ENCODE assay signal across 24 mouse cellular contexts in the genomic region with DNA sequence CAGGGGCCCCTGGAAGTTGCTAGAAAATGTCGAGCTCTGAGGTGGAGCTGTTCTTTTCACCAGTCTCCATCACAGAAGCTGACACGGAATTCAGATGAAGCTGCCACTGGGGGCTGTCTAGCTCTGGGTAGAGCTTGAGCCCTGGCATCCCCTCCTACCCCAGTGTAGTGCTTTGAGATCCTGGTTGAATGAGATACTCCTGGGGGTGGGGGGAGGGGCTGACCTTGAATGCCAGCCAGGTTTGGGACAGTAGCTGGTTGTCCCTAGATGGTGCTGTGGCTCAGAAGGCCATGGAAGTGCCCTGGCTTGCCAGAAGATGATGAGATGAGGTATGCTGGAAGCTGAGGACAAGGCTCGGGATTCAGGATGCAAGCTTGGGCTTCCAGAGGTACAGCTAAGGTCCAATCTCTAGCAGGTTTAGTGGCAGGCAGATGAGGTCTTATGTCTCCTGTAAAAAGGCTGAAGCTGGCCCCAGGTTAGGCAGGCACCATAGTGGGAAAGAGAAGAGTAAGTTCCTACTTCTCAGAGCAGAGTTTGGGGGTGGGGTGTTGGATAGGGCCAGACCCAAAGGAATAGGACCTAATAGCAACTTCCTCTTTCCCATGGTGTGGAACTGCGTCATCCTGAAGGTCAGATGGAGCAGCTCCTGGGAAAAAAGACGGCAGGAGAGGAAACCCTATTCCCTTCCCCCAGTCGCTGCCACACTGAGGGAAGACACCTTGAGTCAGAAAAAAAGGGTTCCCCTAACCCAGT. TPM values are rescaled to one million over a fixed set of nuclear protein-coding genes. Genes with fewer than 3 reads are reported as not detected.
DNase-seq lines count a peak whose midpoint lies in the region; ATAC-seq and TF ChIP-seq lines count a peak whose summit lies in the region.
"Had no signal": no experiment of that assay in that cellular context is flagged by ENCODE, and none has a peak within 500 bp of the region (broad histone marks: within the 10 kb centered on the region; RNA-seq: fewer than 3 reads in every experiment).

No protein-coding gene starts in this region.

- no peak overlapping the region for H3K4me2 ChIP-seq in forebrain, embryonic 16.5 days (ENCODE audit: low read length)
- no peak overlapping the region for H3K4me2 ChIP-seq in heart, embryonic 16.5 days (ENCODE audit: low read depth, low read length)
- no peak overlapping the region for H3K4me2 ChIP-seq in heart, embryonic 12.5 days
- no peak overlapping the region for H3K4me2 ChIP-seq in lung, postnatal 0 days (replicated peaks; ENCODE audit: low read depth, low read length)
- H3K4me2 ChIP-seq: hindbrain, embryonic 15.5 days; neural tube, embryonic 12.5 days had no signal

- no peaks in the 10 kb centered on the region for H3K9me3 ChIP-seq in forebrain, embryonic 10.5 days
- no peaks in the 10 kb centered on the region for H3K9me3 ChIP-seq in forebrain, embryonic 16.5 days (ENCODE audit: control insufficient read depth, low read length)
- H3K9me3 ChIP-seq in heart, embryonic 16.5 days (replicated peaks; ENCODE audit: control insufficient read depth, low read length) = no peaks in the 10 kb centered on the region
- H3K9me3 ChIP-seq in heart, embryonic 12.5 days (replicated peaks) = no peaks in the 10 kb centered on the region
- no peaks in the 10 kb centered on the region for H3K9me3 ChIP-seq in lung, postnatal 0 days (ENCODE audit: low read length)
- H3K9me3 ChIP-seq: hindbrain, embryonic 15.5 days; neural tube, embryonic 12.5 days had no signal

- no peak overlapping the region for H3K4me3 ChIP-seq in forebrain, embryonic 10.5 days
- H3K4me3 ChIP-seq in forebrain, embryonic 16.5 days (replicated peaks; ENCODE audit: low read length) = no peak overlapping the region
- H3K4me3 ChIP-seq in heart, embryonic 16.5 days (ENCODE audit: low read length) = no peak overlapping the region
- H3K4me3 ChIP-seq in heart, embryonic 12.5 days = no peak overlapping the region
- H3K4me3 ChIP-seq in lung, postnatal 0 days (ENCODE audit: low read depth, low read length) = no peak overlapping the region
- H3K4me3 ChIP-seq: hindbrain, embryonic 15.5 days; neural tube, embryonic 12.5 days had no signal

- H3K27me3 ChIP-seq in forebrain, embryonic 10.5 days (ENCODE audit: poor library complexity, severe bottlenecking) = no peaks in the 10 kb centered on the region
- H3K27me3 ChIP-seq in forebrain, embryonic 16.5 days (replicated peaks; ENCODE audit: control insufficient read depth, insufficient read depth, low read length) = no peaks in the 10 kb centered on the region
- H3K27me3 ChIP-seq in heart, embryonic 16.5 days (ENCODE audit: control insufficient read depth, insufficient read depth, low read length) = no peaks in the 10 kb centered on the region
- H3K27me3 ChIP-seq in heart, embryonic 12.5 days (replicated peaks) = no peaks in the 10 kb centered on the region
- H3K27me3 ChIP-seq in lung, postnatal 0 days (replicated peaks; ENCODE audit: insufficient read depth, low read length) = no peaks in the 10 kb centered on the region
- H3K27me3 ChIP-seq: CH12.LX; hindbrain, embryonic 15.5 days; neural tube, embryonic 12.5 days had no signal

- H3K36me3 ChIP-seq in forebrain, embryonic 10.5 days (replicated peaks) = peaks cover 7% of the 10 kb centered on the region
- H3K36me3 ChIP-seq in forebrain, embryonic 16.5 days (ENCODE audit: control insufficient read depth, insufficient read depth) = no peaks in the 10 kb centered on the region
- no peaks in the 10 kb centered on the region for H3K36me3 ChIP-seq in heart, embryonic 16.5 days (ENCODE audit: control insufficient read depth, insufficient read depth)
- peaks cover 9% of the 10 kb centered on the region for H3K36me3 ChIP-seq in heart, embryonic 12.5 days
- no peaks in the 10 kb centered on the region for H3K36me3 ChIP-seq in lung, postnatal 0 days (ENCODE audit: insufficient read depth, low read length)
- H3K36me3 ChIP-seq: hindbrain, embryonic 15.5 days had no signal

- no peak overlapping the region for H3K9ac ChIP-seq in forebrain, embryonic 16.5 days (replicated peaks; ENCODE audit: low read depth, low read length)
- no peak overlapping the region for H3K9ac ChIP-seq in heart, embryonic 16.5 days (ENCODE audit: low read length)
- H3K9ac ChIP-seq in heart, embryonic 12.5 days = no peak overlapping the region
- H3K9ac ChIP-seq in lung, postnatal 0 days (replicated peaks; ENCODE audit: low read depth) = no peak overlapping the region
- H3K9ac ChIP-seq: hindbrain, embryonic 15.5 days; neural tube, embryonic 12.5 days had no signal

- peak; percentile 27 for TF ChIP-seq CTCF in lung, postnatal 0 days (IDR thresholded peaks at IDR 0.05)

- ATAC-seq in forebrain, embryonic 16.5 days = no peak
- ATAC-seq in heart, embryonic 16.5 days (replicated peaks; ENCODE audit: extremely low read depth, insufficient read depth, low FRiP score) = no peak; the same call in 1 of the 2 replicates
- no peak for ATAC-seq in heart, embryonic 12.5 days (ENCODE audit: insufficient number of reproducible peaks, low FRiP score)
- ATAC-seq in lung, postnatal 0 days = no peak

- peak; percentile 11 for DNase-seq in forebrain, embryonic 10.5 days (ENCODE audit: extremely low spot score, low spot score)
- no peak for DNase-seq in lung, postnatal 0 days (ENCODE audit: low spot score)
- no peak for DNase-seq in lung, postnatal 36 days
- DNase-seq in heart, postnatal 10 days = peak; percentile 36 to 39
- no peak for DNase-seq in left cerebral cortex, postnatal 10 days (ENCODE audit: extremely low spot score in 1 of 2, low spot score in 2 of 2)
- DNase-seq: adrenal gland, postnatal 25 days; cerebellum, adult 8-10 months; gastrocnemius, postnatal 36 days; kidney, adult 8-10 months; kidney, postnatal 36 days; liver; lung, adult 18-20 months; thymus, adult 18-20 months had no signal

- peaks cover 27% of the 10 kb centered on the region for H3K4me1 ChIP-seq in forebrain, embryonic 10.5 days
- peaks cover 19% of the 10 kb centered on the region for H3K4me1 ChIP-seq in forebrain, embryonic 16.5 days (replicated peaks; ENCODE audit: control insufficient read depth, insufficient read depth, low read length)
- H3K4me1 ChIP-seq in heart, embryonic 16.5 days (ENCODE audit: control insufficient read depth, insufficient read depth, low read length) = peaks cover 57% of the 10 kb centered on the region
- peaks cover 75% of the 10 kb centered on the region for H3K4me1 ChIP-seq in heart, embryonic 12.5 days (replicated peaks)
- peaks cover 8% of the 10 kb centered on the region; the same call in 1 of the 2 replicates for H3K4me1 ChIP-seq in lung, postnatal 0 days (ENCODE audit: insufficient read depth, low read depth, low read length)

- TF ChIP-seq EP300 in lung, postnatal 0 days (IDR thresholded peaks at IDR 0.05) = no peak

- 77% methylated on average over 6 of the region's 6 CpGs for WGBS in forebrain, embryonic 10.5 days
- 64% methylated on average over 6 of the region's 6 CpGs for WGBS in forebrain, embryonic 16.5 days
- 49% methylated on average over 6 of the region's 6 CpGs for WGBS in heart, embryonic 16.5 days
- WGBS in heart, embryonic 12.5 days = 52% methylated on average over 6 of the region's 6 CpGs
- 57% methylated on average over 6 of the region's 6 CpGs for WGBS in lung, postnatal 0 days

- no peak overlapping the region for H3K27ac ChIP-seq in forebrain, embryonic 10.5 days
- no peak overlapping the region for H3K27ac ChIP-seq in forebrain, embryonic 16.5 days (ENCODE audit: low read length)
- H3K27ac ChIP-seq in heart, embryonic 16.5 days (ENCODE audit: low read length) = peak overlapping the region; percentile 60
- H3K27ac ChIP-seq in heart, embryonic 12.5 days (ENCODE audit: poor library complexity, severe bottlenecking) = no peak overlapping the region
- H3K27ac ChIP-seq in lung, postnatal 0 days (ENCODE audit: low read length) = no peak overlapping the region
- H3K27ac ChIP-seq: hindbrain, embryonic 15.5 days; neural tube, embryonic 12.5 days had no signal

- intact Hi-C loops in heart, postnatal 10 days (cut with DNase I) = loop anchor here (5.0 kb wide), 2 partner anchors 177 to 467 kb away; no protein-coding TSS in a partner anchor
- intact Hi-C loops in left cerebral cortex, postnatal 10 days (cut with DNase I) = loop anchor here (5.0 to 10.0 kb wide), 2 partner anchors 497 to 730 kb away; no protein-coding TSS in a partner anchor

RNA-seq across cellular contexts. Expression of a gene that starts 2.4 kb away (rescaled TPM):
- polyA plus RNA-seq in forebrain, embryonic 10.5 days (2016; fragmentation: Nextera tagmentation; extraction: Ambion mirVana) = not detected in 2 replicates
- polyA plus RNA-seq in forebrain, embryonic 16.5 days (2015; fragmentation: Nextera tagmentation; extraction: Ambion mirVana) = not detected in 2 replicates
- 1.5 TPM in 1 of 2 replicates, not detected in the other for polyA plus RNA-seq in heart, embryonic 16.5 days (2015; fragmentation: Nextera tagmentation; extraction: Ambion mirVana)
- not detected in 2 replicates for polyA plus RNA-seq in heart, embryonic 12.5 days (2016; fragmentation: Nextera tagmentation; extraction: Ambion mirVana)
- 1.00 and 2.2 TPM in 2 replicates for polyA plus RNA-seq in lung, postnatal 0 days (2015; fragmentation: Nextera tagmentation; extraction: Ambion mirVana)
- not detected for total RNA-seq in heart, postnatal 10 days (2021)
- total RNA-seq in left cerebral cortex, postnatal 10 days (2021) = not detected
- total RNA-seq: CH12.LX; gastrocnemius, postnatal 36 days; layer of hippocampus, postnatal 14 days; left cerebral cortex, postnatal 14 days; monocyte, adult 5-6 weeks had no signal
- polyA plus RNA-seq: embryonic facial prominence, embryonic 14.5 days; forebrain, embryonic 11.5 days; hindbrain, embryonic 15.5 days; neural tube, embryonic 12.5 days had no signal

RNA-seq across cellular contexts. Expression of a gene that starts 23.7 kb away (rescaled TPM):
- not detected in 2 replicates for polyA plus RNA-seq in forebrain, embryonic 10.5 days (2016; fragmentation: Nextera tagmentation; extraction: Ambion mirVana)
- polyA plus RNA-seq in forebrain, embryonic 16.5 days (2015; fragmentation: Nextera tagmentation; extraction: Ambion mirVana) = not detected in 2 replicates
- 2.4 TPM in 1 of 2 replicates, not detected in the other for polyA plus RNA-seq in heart, embryonic 16.5 days (2015; fragmentation: Nextera tagmentation; extraction: Ambion mirVana)
- not detected in 2 replicates for polyA plus RNA-seq in heart, embryonic 12.5 days (2016; fragmentation: Nextera tagmentation; extraction: Ambion mirVana)
- not detected in 2 replicates for polyA plus RNA-seq in lung, postnatal 0 days (2015; fragmentation: Nextera tagmentation; extraction: Ambion mirVana)
- total RNA-seq in heart, postnatal 10 days (2021) = not detected
- not detected for total RNA-seq in left cerebral cortex, postnatal 10 days (2021)
- total RNA-seq: adrenal gland, postnatal 25 days; gastrocnemius, postnatal 36 days; layer of hippocampus, postnatal 14 days; left cerebral cortex, postnatal 14 days; monocyte, adult 5-6 weeks had no signal
- polyA plus RNA-seq: embryonic facial prominence, embryonic 14.5 days; forebrain, embryonic 11.5 days; hindbrain, embryonic 15.5 days; neural tube, embryonic 12.5 days had no signal

Comparison
In these comparisons a context has a peak if more than half of its experiments do, and no peak if none do; other contexts are left out.
1. DNase-seq: peak in forebrain, embryonic 10.5 days (single experiment) and heart, postnatal 10 days (2 of 2); none in lung, postnatal 0 days (single experiment), lung, postnatal 36 days (single experiment) and left cerebral cortex, postnatal 10 days (0 of 2).